Mouse (Mus musculus): ENCODE data around the gene Hsd3b4.
"Not testable (repeated sequence)": the region's sequence is repeated elsewhere in the genome, so short reads cannot be mapped to it uniquely, and the experiment has no call there.

DNA sequence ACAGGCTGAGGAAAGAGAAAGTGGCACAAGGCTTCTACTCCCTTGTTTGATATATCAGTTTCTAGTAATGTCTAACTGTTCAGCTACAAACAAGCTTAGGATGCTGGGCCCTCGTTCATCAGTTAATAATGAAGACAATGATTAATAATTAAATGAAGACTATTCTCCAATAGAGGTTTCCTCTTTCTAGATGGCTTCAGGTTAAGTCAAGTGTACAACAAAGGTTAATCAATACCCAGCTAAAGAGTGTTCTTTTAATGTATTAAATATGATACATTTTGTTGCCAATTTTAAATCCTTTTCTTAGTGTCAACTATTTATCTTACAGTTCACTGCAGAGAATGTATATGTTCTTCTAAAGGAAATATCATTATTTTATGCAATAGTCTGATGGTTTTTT lies 53.3 kb downstream of the Hsd3b4 start, which contains the start of gene Gm4450:
- TF ChIP-seq CTCF, EP300 (IDR thresholded peaks at IDR 0.05): not testable (repeated sequence)
